Mouse (Mus musculus) large intestine, adult 2 months (tissue): ENCODE results near the gene Il20. TPM values are rescaled to one million over a fixed set of nuclear protein-coding genes. Genes with fewer than 3 reads are reported as not detected.

Source experiments
- DNase-seq: peaks from one replicate; pipeline ENCODE4 v3.0.0-alpha.2; 2012; ENCODE audit warnings: low read depth, low spot score
- WGBS: fragments of 180-500 bp; shearing (Covaris S2); methylation state at CpG from one replicate; pipeline ENCODE4 v1.1.7; 2018; 5-methylcytosine and 5-hydroxymethylcytosine counted together
- polyA plus RNA-seq: library from polyadenylated mRNA; depleted of rRNA; stranded (reverse); fragments of >200 nt; gene quantifications from 2 replicates; pipeline ENCODE4 v1.2.3, GENCODE M21; 2012; rRNA removed

Gene Il20
- polyA plus RNA-seq, result not detected in 2 replicates

- DNase-seq, result no peak
- WGBS, result 88% methylated on average over 12 of the region's 12 CpGs
Observed at GRCm38 (mm10) chr1:130911401-130912010, at the start of gene Il20. Il20 (minus strand) TSS chr1:130911451.

GRCm38 (mm10) chr1:130946920-130947319, 35.7 kb upstream of the Il20 start:
- DNase-seq, result no peak
- WGBS, result 47% methylated on average over 6 of the region's 6 CpGs

- 66% methylated on average over 3 of the region's 3 CpGs for WGBS
- DNase-seq, result no peak
Observed at GRCm38 (mm10) chr1:130941801-130942200, 30.6 kb upstream of the Il20 start.

- 69% methylated on average over 4 of the region's 4 CpGs for WGBS
Observed at GRCm38 (mm10) chr1:130940065-130940687, 28.9 kb upstream of the Il20 start, which contains the start of gene Il19. Il19 (minus strand) TSS chr1:130940115.

GRCm38 (mm10) chr1:130938192-130938591, 26.9 kb upstream of the Il20 start:
- WGBS, result 90% methylated on average over 7 of the region's 7 CpGs
- DNase-seq, result no peak

More at GRCm38 (mm10) chr1:130940065-130940687, 28.9 kb upstream of the Il20 start, which contains the start of gene Il19:
- DNase-seq, result no peak

- no peak for DNase-seq
- WGBS, result 80% methylated on average over 4 of the region's 4 CpGs
Observed at GRCm38 (mm10) chr1:130937170-130937569, 25.9 kb upstream of the Il20 start.

- 58% methylated on average over 6 of the region's 6 CpGs for WGBS
- DNase-seq, result no peak
Observed at GRCm38 (mm10) chr1:130936351-130936750, 25.1 kb upstream of the Il20 start.

GRCm38 (mm10) chr1:130926484-130926883, 15.2 kb upstream of the Il20 start:
- no peak for DNase-seq

- DNase-seq, result no peak
- 10% methylated on average over 1 of the region's 1 CpGs for WGBS
Observed at GRCm38 (mm10) chr1:130918323-130918980, 7.2 kb upstream of the Il20 start.

- DNase-seq, result no peak
Observed at GRCm38 (mm10) chr1:130902505-130902904, 8.7 kb downstream of the Il20 start.

GRCm38 (mm10) chr1:130894468-130894867, 16.8 kb downstream of the Il20 start:
- no peak for DNase-seq
- 86% methylated on average over 6 of the region's 6 CpGs for WGBS

More at GRCm38 (mm10) chr1:130902505-130902904, 8.7 kb downstream of the Il20 start:
- 38% methylated on average over 7 of the region's 7 CpGs for WGBS

GRCm38 (mm10) chr1:130893329-130894040, 17.8 kb downstream of the Il20 start:
- DNase-seq, result no peak
- WGBS, result 66% methylated on average over 9 of the region's 9 CpGs

GRCm38 (mm10) chr1:130892446-130892845, 18.8 kb downstream of the Il20 start:
- 38% methylated on average over 1 of the region's 1 CpGs for WGBS
- DNase-seq, result no peak

- DNase-seq, result no peak
Observed at GRCm38 (mm10) chr1:130887354-130887753, 23.9 kb downstream of the Il20 start, which contains the start of gene Il24. Il24 (minus strand) TSS chr1:130887454.

- no peak for DNase-seq
- 86% methylated on average over 4 of the region's 4 CpGs for WGBS
Observed at GRCm38 (mm10) chr1:130883146-130883545, 28.1 kb downstream of the Il20 start.

GRCm38 (mm10) chr1:130879927-130880326, 31.3 kb downstream of the Il20 start:
- WGBS, result 85% methylated on average over 7 of the region's 7 CpGs
- no peak for DNase-seq

GRCm38 (mm10) chr1:130877889-130878614, 33.2 kb downstream of the Il20 start:
- no peak for DNase-seq
- WGBS, result 3% methylated on average over 43 of the region's 43 CpGs

- DNase-seq, result peak; percentile 43
- WGBS, result 16% methylated on average over 3 of the region's 3 CpGs
Observed at GRCm38 (mm10) chr1:130876931-130877509, 34.2 kb downstream of the Il20 start.

GRCm38 (mm10) chr1:130875910-130876309, 35.3 kb downstream of the Il20 start:
- 82% methylated on average over 3 of the region's 3 CpGs for WGBS

More at GRCm38 (mm10) chr1:130875910-130876309, 35.3 kb downstream of the Il20 start:
- DNase-seq, result no peak
